Mouse (Mus musculus) E14TG2a.4 (cell line): ENCODE measurements at regions not wholly inside any gene's neighbourhood (a gene's known extent, or its start where the extent isn't known, plus 50 kb on each side); places are given as distances from the start of the nearest gene placed in this dataset.

ENCODE experiments used
- H3K27me3 ChIP-seq: 2 replicates; pipeline ENCODE4 v1.6.1; 2014; ENCODE audit warnings: low read length, control low read depth; ENCODE audit not compliant: insufficient read depth
- H3K36me3 ChIP-seq: 2 replicates; pipeline ENCODE4 v1.6.1; 2014; ENCODE audit warnings: low read length, control low read depth; ENCODE audit not compliant: insufficient read depth
- H3K4me1 ChIP-seq: replicated peaks from 2 replicates; pipeline ENCODE4 v1.6.1; 2014; ENCODE audit warnings: low read depth, low read length, control low read depth
- H3K4me3 ChIP-seq: replicated peaks from 2 replicates; pipeline ENCODE4 v1.5.1; 2014; ENCODE audit warnings: mild to moderate bottlenecking, low read length
- H3K9me3 ChIP-seq: 2 replicates; pipeline ENCODE4 v1.6.1; 2014; ENCODE audit warnings: low read length, control low read depth
- CTCF ChIP-seq: conservative IDR thresholded peaks from 2 replicates; pipeline ENCODE4 v1.5.1; 2014; ENCODE audit warnings: low read length
- NANOG ChIP-seq: IDR thresholded peaks from 2 replicates; pipeline ENCODE4 v1.6.1; 2014; ENCODE audit warnings: borderline replicate concordance, low read length, mixed read lengths
- POU5F1 ChIP-seq: IDR thresholded peaks from 2 replicates; pipeline ENCODE4 v1.6.1; 2014; ENCODE audit warnings: low read length, borderline replicate concordance

DNA sequence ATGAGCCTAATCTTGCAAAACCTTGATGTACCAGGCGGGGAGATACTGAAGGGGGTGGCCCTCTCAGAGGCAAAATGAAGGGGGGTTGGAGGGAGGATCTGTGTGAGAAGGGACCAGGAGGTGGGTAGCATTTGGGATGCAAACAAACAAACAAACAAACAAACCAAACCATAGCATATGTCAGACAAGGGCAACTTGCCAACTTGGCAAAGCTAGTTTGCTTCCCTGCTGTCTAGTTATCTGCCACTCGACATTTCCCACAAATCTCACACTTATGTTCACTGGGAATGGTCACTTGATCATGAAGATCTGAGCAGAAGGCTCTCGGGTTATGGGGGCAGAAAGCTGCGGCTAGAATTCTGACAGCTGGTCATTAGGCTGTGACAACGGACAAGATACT, 65.9 kb upstream of the Bod1l start:
- H3K27me3 ChIP-seq: no peaks in the 10 kb centered on the region
- no peak overlapping the region for H3K4me3 ChIP-seq
- no peaks in the 10 kb centered on the region for H3K9me3 ChIP-seq
- H3K4me1 ChIP-seq: no peaks in the 10 kb centered on the region
- no peaks in the 10 kb centered on the region for H3K36me3 ChIP-seq
- TF ChIP-seq CTCF: no peak
- TF ChIP-seq NANOG: no peak
- TF ChIP-seq POU5F1: no peak

DNA sequence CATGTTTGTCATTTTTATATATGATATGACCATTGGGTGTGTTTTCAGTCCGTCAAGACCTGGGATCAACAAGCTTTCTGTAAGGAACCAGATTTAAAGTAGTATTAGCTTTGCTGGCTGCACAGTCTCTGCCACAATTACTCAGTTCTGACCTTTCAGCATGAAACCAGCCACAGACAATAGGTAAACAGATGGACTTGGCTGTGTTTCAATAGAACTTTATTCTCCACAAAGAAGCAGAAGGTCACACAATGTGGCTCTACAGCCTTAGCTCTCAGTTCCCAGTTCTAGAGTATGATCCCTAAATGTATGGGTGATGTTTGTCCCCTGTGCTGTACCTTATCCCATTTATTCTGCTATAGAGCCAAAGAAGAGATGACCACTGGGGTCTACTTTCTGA, 63.6 kb upstream of the Bod1l start:
- Histone ChIP-seq H3K4me3 (no peak overlapping the region), H3K36me3 (no peaks in the 10 kb centered on the region), H3K27me3 (no peaks in the 10 kb centered on the region), H3K4me1 (no peaks in the 10 kb centered on the region), H3K9me3 (no peaks in the 10 kb centered on the region)
- TF ChIP-seq POU5F1: no peak
- TF ChIP-seq CTCF: no peak
- no peak for TF ChIP-seq NANOG

GRCm38 (mm10) chr5:41904512-41904911, 60.4 kb upstream of the Bod1l start:
- Histone ChIP-seq H3K4me1 (no peaks in the 10 kb centered on the region), H3K4me3 (no peak overlapping the region), H3K27me3 (no peaks in the 10 kb centered on the region), H3K36me3 (no peaks in the 10 kb centered on the region), H3K9me3 (no peaks in the 10 kb centered on the region)
- TF ChIP-seq CTCF: no peak
- no peak for TF ChIP-seq POU5F1
- no peak for TF ChIP-seq NANOG

GRCm38 (mm10) chr5:41899237-41899636, 55.1 kb upstream of the Bod1l start:
- no peak for TF ChIP-seq NANOG
- no peak for TF ChIP-seq POU5F1
- TF ChIP-seq CTCF: no peak

GRCm38 (mm10) chr5:41898748-41899147, 54.6 kb upstream of the Bod1l start:
- Histone ChIP-seq H3K9me3 (no peaks in the 10 kb centered on the region), H3K4me3 (no peak overlapping the region), H3K4me1 (peaks cover 8% of the 10 kb centered on the region), H3K27me3 (no peaks in the 10 kb centered on the region), H3K36me3 (no peaks in the 10 kb centered on the region)
- TF ChIP-seq POU5F1: no peak
- no peak for TF ChIP-seq NANOG
- TF ChIP-seq CTCF: no peak

More at GRCm38 (mm10) chr5:41899237-41899636, 55.1 kb upstream of the Bod1l start:
- Histone ChIP-seq H3K9me3 (no peaks in the 10 kb centered on the region), H3K4me1 (peaks cover 3% of the 10 kb centered on the region), H3K27me3 (no peaks in the 10 kb centered on the region), H3K36me3 (no peaks in the 10 kb centered on the region), H3K4me3 (no peak overlapping the region)
